Mouse (Mus musculus) ES-Bruce4 (cell line): Measurements from ENCODE around the gene Fkbp6.

Experiments used
- CTCF ChIP-seq: IDR thresholded peaks from one replicate; pipeline ENCODE4 v1.8.1; 2011; ENCODE audit warnings: low read depth, low read length
- EP300 ChIP-seq: IDR thresholded peaks from 2 replicates; pipeline ENCODE4 v1.6.1; 2011; ENCODE audit warnings: low read depth, low read length; ENCODE audit not compliant: insufficient read depth
- POLR2A ChIP-seq: IDR thresholded peaks from one replicate; pipeline ENCODE4 v1.8.1; 2011; ENCODE audit warnings: low read length; ENCODE audit not compliant: insufficient read depth

DNA sequence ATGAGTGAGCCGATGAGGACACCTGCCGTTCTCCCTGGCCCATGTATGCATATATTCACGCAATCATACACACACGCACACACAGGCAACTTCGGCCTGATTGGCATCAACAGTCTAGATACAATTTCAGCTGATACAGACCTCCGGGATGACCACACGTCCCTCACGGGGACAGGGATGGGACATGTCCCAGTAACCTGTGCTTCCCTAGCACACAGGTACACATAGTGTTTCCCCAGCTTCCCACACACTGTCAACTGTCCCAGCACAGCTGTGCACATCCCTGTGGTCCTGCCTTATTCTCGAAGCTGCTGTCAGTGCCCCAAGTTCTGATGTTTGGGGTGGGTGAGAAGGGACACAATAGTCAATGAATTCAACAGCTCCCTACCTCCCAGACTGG is 102.5 kb downstream of the Fkbp6 start:
- no peak for TF ChIP-seq CTCF
- no peak for TF ChIP-seq EP300
- TF ChIP-seq POLR2A = no peak
